ENCODE assay signal across 8 mouse cellular contexts in the genomic region with DNA sequence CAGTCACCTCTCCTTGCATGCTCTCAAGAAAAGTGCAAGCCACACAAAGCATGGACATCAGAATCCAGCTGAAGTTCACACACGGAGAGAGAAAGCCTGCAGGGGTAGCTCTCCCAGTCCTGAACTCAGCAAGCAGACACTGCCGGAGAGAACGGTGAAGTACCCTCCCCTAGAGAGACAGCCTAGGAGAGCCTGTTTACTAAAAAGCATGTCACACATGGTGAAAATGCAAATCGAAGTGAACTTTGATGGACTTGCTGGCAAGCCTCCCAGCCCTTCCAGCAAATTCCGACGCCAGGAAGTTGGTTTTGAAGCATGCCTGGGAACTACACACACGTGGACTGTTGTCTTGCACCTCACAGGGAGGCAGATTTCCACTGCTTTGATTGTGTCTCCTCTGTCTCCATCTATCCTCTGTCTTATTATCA. TPM values are rescaled to one million over a fixed set of nuclear protein-coding genes. Genes with fewer than 3 reads are reported as not detected.
A peak's percentile ranks its signal among the peaks of the same experiment; 100 is the strongest.
DNase-seq lines count a peak whose midpoint lies in the region; ATAC-seq and TF ChIP-seq lines count a peak whose summit lies in the region.

No protein-coding gene starts in this region.

- WGBS in midbrain, embryonic 14.5 days = 2% methylated on average over 7 of the region's 7 CpGs
- WGBS in midbrain, embryonic 10.5 days = 22% methylated on average over 7 of the region's 7 CpGs
- WGBS in forebrain, embryonic 13.5 days = 5% methylated on average over 7 of the region's 7 CpGs
- 7% methylated on average over 7 of the region's 7 CpGs for WGBS in neural tube, embryonic 14.5 days

- no peak overlapping the region for H3K9ac ChIP-seq in midbrain, embryonic 14.5 days (replicated peaks; ENCODE audit: low read length)
- H3K9ac ChIP-seq in forebrain, embryonic 13.5 days = no peak overlapping the region
- no peak overlapping the region for H3K9ac ChIP-seq in neural tube, embryonic 14.5 days (replicated peaks; ENCODE audit: low read depth, low read length)

- intact Hi-C loops in left cerebral cortex, adult 2 months (cut with DNase I) = no loop called here

- H3K27me3 ChIP-seq in midbrain, embryonic 14.5 days (ENCODE audit: control insufficient read depth, insufficient read depth, low read length) = no peaks in the 10 kb centered on the region
- H3K27me3 ChIP-seq in midbrain, embryonic 10.5 days (ENCODE audit: low read depth, poor library complexity, severe bottlenecking) = peaks cover 6% of the 10 kb centered on the region
- H3K27me3 ChIP-seq in forebrain, embryonic 13.5 days = no peaks in the 10 kb centered on the region
- no peaks in the 10 kb centered on the region for H3K27me3 ChIP-seq in neural tube, embryonic 14.5 days (ENCODE audit: control insufficient read depth, insufficient read depth, low read length)

- H3K36me3 ChIP-seq in midbrain, embryonic 14.5 days (ENCODE audit: control insufficient read depth, insufficient read depth, low read length) = no peaks in the 10 kb centered on the region
- H3K36me3 ChIP-seq in midbrain, embryonic 10.5 days = no peaks in the 10 kb centered on the region
- H3K36me3 ChIP-seq in forebrain, embryonic 13.5 days (ENCODE audit: poor library complexity, severe bottlenecking) = no peaks in the 10 kb centered on the region
- no peaks in the 10 kb centered on the region for H3K36me3 ChIP-seq in neural tube, embryonic 14.5 days (ENCODE audit: control insufficient read depth, insufficient read depth, low read length)

- peak; percentile 73 for DNase-seq in midbrain, embryonic 14.5 days
- DNase-seq in midbrain, embryonic 10.5 days (ENCODE audit: low spot score) = no peak
- DNase-seq in kidney, adult 8-10 months = peak; percentile 89 to 90
- no peak for DNase-seq in spleen, postnatal 14 days (ENCODE audit: low spot score in 2 of 2)
- no peak for DNase-seq in T-cell, adult 2 months (ENCODE audit: low spot score)
- DNase-seq in left cerebral cortex, adult 2 months (ENCODE audit: extremely low spot score in 1 of 2, low spot score in 2 of 2) = no peak

- H3K27ac ChIP-seq in midbrain, embryonic 14.5 days (replicated peaks; ENCODE audit: low read depth, low read length) = no peak overlapping the region
- H3K27ac ChIP-seq in midbrain, embryonic 10.5 days (replicated peaks) = no peak overlapping the region
- H3K27ac ChIP-seq in forebrain, embryonic 13.5 days = peak overlapping the region; percentile 57; the same call in 1 of the 2 replicates
- peak overlapping the region; percentile 16; the same call in 1 of the 2 replicates for H3K27ac ChIP-seq in neural tube, embryonic 14.5 days (ENCODE audit: low read depth, low read length)
- H3K27ac ChIP-seq in left cerebral cortex, adult 2 months = no peak overlapping the region

- peaks cover 27% of the 10 kb centered on the region for H3K4me1 ChIP-seq in midbrain, embryonic 14.5 days (ENCODE audit: control insufficient read depth, insufficient read depth, low read length)
- H3K4me1 ChIP-seq in midbrain, embryonic 10.5 days = peaks cover 55% of the 10 kb centered on the region
- peaks cover 63% of the 10 kb centered on the region for H3K4me1 ChIP-seq in forebrain, embryonic 13.5 days
- H3K4me1 ChIP-seq in neural tube, embryonic 14.5 days (ENCODE audit: control insufficient read depth, insufficient read depth, low read length) = peaks cover 25% of the 10 kb centered on the region

- ATAC-seq in midbrain, embryonic 14.5 days (ENCODE audit: low FRiP score, low TSS enrichment) = no peak; the same call in 1 of the 2 replicates
- ATAC-seq in forebrain, embryonic 13.5 days = peak; percentile 41; the same call in 1 of the 2 replicates
- no peak for ATAC-seq in neural tube, embryonic 14.5 days (ENCODE audit: low read depth)

- no peak overlapping the region for H3K4me3 ChIP-seq in midbrain, embryonic 14.5 days (replicated peaks; ENCODE audit: low read depth, low read length)
- H3K4me3 ChIP-seq in midbrain, embryonic 10.5 days = no peak overlapping the region
- H3K4me3 ChIP-seq in forebrain, embryonic 13.5 days = no peak overlapping the region
- H3K4me3 ChIP-seq in neural tube, embryonic 14.5 days (ENCODE audit: low read depth, low read length) = no peak overlapping the region
- H3K4me3 ChIP-seq in left cerebral cortex, adult 2 months = no peak overlapping the region

- H3K9me3 ChIP-seq in midbrain, embryonic 14.5 days (ENCODE audit: control insufficient read depth, low read length) = no peaks in the 10 kb centered on the region
- no peaks in the 10 kb centered on the region for H3K9me3 ChIP-seq in midbrain, embryonic 10.5 days (replicated peaks)
- H3K9me3 ChIP-seq in forebrain, embryonic 13.5 days (replicated peaks) = no peaks in the 10 kb centered on the region
- no peaks in the 10 kb centered on the region for H3K9me3 ChIP-seq in neural tube, embryonic 14.5 days (ENCODE audit: control insufficient read depth, low read length)

- H3K4me2 ChIP-seq in midbrain, embryonic 14.5 days (ENCODE audit: low read length) = no peak overlapping the region
- peak overlapping the region; percentile 6; the same call in 1 of the 2 replicates for H3K4me2 ChIP-seq in forebrain, embryonic 13.5 days
- no peak overlapping the region for H3K4me2 ChIP-seq in neural tube, embryonic 14.5 days (ENCODE audit: low read depth, low read length)

- TF ChIP-seq CTCF in left cerebral cortex, adult 2 months (IDR thresholded peaks at IDR 0.05) = no peak

RNA-seq across cellular contexts. Expression of gene Irf2bp2, which starts 7.0 kb away (rescaled TPM):
- polyA plus RNA-seq in midbrain, embryonic 14.5 days (2014; fragmentation: Nextera tagmentation; extraction: Ambion mirVana) = 7.8 and 9.8 TPM in 2 replicates
- polyA plus RNA-seq in midbrain, embryonic 10.5 days (2016; fragmentation: Nextera tagmentation; extraction: Ambion mirVana) = 3.8 and 4.0 TPM in 2 replicates
- polyA plus RNA-seq in forebrain, embryonic 13.5 days (2015; fragmentation: Nextera tagmentation; extraction: Ambion mirVana) = 8.1 and 8.3 TPM in 2 replicates
- polyA plus RNA-seq in neural tube, embryonic 14.5 days (2014; fragmentation: Nextera tagmentation; extraction: Ambion mirVana) = 8.5 and 8.8 TPM in 2 replicates
- 10 to 100 TPM; 63.9 to 78.4 TPM for total RNA-seq in left cerebral cortex, adult 2 months (2021)

Comparison
In these comparisons a context has a peak if more than half of its experiments do, and no peak if none do; other contexts are left out.
1. DNase-seq: peak in midbrain, embryonic 14.5 days (single experiment) and kidney, adult 8-10 months (2 of 2); none in midbrain, embryonic 10.5 days (single experiment), spleen, postnatal 14 days (0 of 2), T-cell, adult 2 months (single experiment) and left cerebral cortex, adult 2 months (0 of 2).
2. H3K27ac ChIP-seq: peak in forebrain, embryonic 13.5 days (single experiment) and neural tube, embryonic 14.5 days (single experiment); none in midbrain, embryonic 14.5 days (single experiment), midbrain, embryonic 10.5 days (single experiment) and left cerebral cortex, adult 2 months (single experiment).